Mouse (Mus musculus) heart, embryonic 14.5 days (tissue): ENCODE measurements around the gene D6Ertd527e. TPM values are rescaled to one million over a fixed set of nuclear protein-coding genes. Genes with fewer than 3 reads are reported as not detected.
"Not testable (repeated sequence)": the region's sequence is repeated elsewhere in the genome, so short reads cannot be mapped to it uniquely, and the experiment has no call there.

Source experiments
- ATAC-seq: fragments of 200-750 bp; cut with Nextera tagmentation; 2 replicates; pipeline ENCODE4 v1.8.0; 2017; ENCODE audit warnings: low read depth, moderate TSS enrichment; ENCODE audit not compliant: insufficient number of reproducible peaks, insufficient read depth, low FRiP score
- H3K27ac ChIP-seq, 2 experiments: fragments of 200-500 bp in 1 of 2; fragments of 300-500 bp in 1 of 2; sonication (generic) in 1 of 2; replicated peaks in 1 of 2; 2 replicates each; pipeline ENCODE4 v1.5.1; 2012 to 2014; ENCODE audit warnings: low read depth in 2 of 2, low read length in 2 of 2, control low read depth in 1 of 2, mild to moderate bottlenecking in 1 of 2, mixed read lengths in 1 of 2; ENCODE audit not compliant: control insufficient read depth in 1 of 2, insufficient read depth in 1 of 2
- H3K27me3 ChIP-seq: fragments of 300-500 bp; sonication (generic); 2 replicates; pipeline ENCODE4 v1.6.1; 2014; ENCODE audit warnings: mild to moderate bottlenecking, low read length, control low read depth; ENCODE audit not compliant: control insufficient read depth, insufficient read depth
- H3K36me3 ChIP-seq: fragments of 300-500 bp; sonication (generic); 2 replicates; pipeline ENCODE4 v1.6.1; 2014; ENCODE audit warnings: mild to moderate bottlenecking, control low read depth, low read length, mixed read lengths; ENCODE audit not compliant: control insufficient read depth, insufficient read depth
- H3K4me1 ChIP-seq, 2 experiments: fragments of 200-500 bp in 1 of 2; fragments of 300-500 bp in 1 of 2; sonication (generic) in 1 of 2; 2 replicates each; pipeline ENCODE4 v1.6.1; 2012 to 2014; ENCODE audit warnings: low read length in 2 of 2, control low read depth in 1 of 2, mixed read lengths in 1 of 2; ENCODE audit not compliant: control insufficient read depth in 2 of 2, insufficient read depth in 2 of 2
- H3K4me2 ChIP-seq: fragments of 300-500 bp; sonication (generic); 2 replicates; pipeline ENCODE4 v1.6.1; 2014; ENCODE audit warnings: mild to moderate bottlenecking, low read length
- H3K4me3 ChIP-seq, 2 experiments: fragments of 200-500 bp in 1 of 2; fragments of 300-500 bp in 1 of 2; sonication (generic) in 1 of 2; 2 replicates each; pipeline ENCODE4 v1.5.1; 2012 to 2014; ENCODE audit warnings: low read length in 2 of 2, mild to moderate bottlenecking in 2 of 2, control low read depth in 1 of 2, low read depth in 1 of 2, moderate library complexity in 1 of 2; ENCODE audit not compliant: control insufficient read depth in 1 of 2, insufficient read depth in 1 of 2
- H3K9ac ChIP-seq: fragments of 300-500 bp; sonication (generic); 2 replicates; pipeline ENCODE4 v1.6.1; 2014; ENCODE audit warnings: mild to moderate bottlenecking, low read length
- H3K9me3 ChIP-seq: fragments of 300-500 bp; sonication (generic); 2 replicates; pipeline ENCODE4 v1.6.1; 2016; ENCODE audit warnings: low read length, control low read depth; ENCODE audit not compliant: control insufficient read depth
- WGBS: fragments of 180-500 bp; shearing (Covaris S2); extraction: QIAGEN DNeasy Blood & Tissue Kit; methylation state at CpG from one replicate; pipeline ENCODE4 v1.1.7; 2014; 5-methylcytosine and 5-hydroxymethylcytosine counted together
- polyA plus RNA-seq: library from polyadenylated mRNA; unstranded; fragments of >200 nt; fragmentation: Nextera tagmentation; extraction: Ambion mirVana; gene quantifications from 2 replicates; pipeline ENCODE4 v1.2.1, GENCODE M21; 2014

The D6Ertd527e gene
- polyA plus RNA-seq, 1 experiment from 2014 or later = not detected

DNA sequence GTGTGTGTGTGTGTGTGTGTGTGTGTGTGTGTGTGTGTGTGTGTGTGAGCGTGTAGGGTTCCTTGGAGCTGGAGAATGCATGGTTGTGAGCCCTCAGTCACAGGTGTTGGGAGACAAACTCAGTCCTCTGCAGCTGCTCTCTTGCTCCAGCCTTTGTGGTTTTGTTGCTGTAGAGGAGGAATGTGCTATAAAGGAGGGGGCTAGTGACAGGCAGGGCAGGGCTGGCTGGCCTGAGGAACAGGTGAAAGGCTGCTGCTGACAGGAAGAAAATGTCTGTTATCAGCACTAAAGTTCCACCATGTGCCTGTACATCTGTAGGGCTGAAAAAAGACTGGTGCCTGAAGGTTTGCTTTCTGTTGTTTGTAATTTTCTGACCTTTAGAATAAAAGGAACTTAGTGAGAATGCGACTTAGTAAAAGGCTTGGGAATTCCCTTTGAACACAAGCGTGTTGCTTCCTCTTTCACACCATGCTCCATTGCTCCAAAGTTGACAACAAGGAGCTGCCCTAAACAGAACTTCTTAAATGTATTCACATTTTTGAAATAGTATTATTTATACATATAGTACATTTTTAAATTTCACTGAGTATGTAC, 29.4 kb upstream of the D6Ertd527e start:
- H3K36me3 ChIP-seq = peaks cover 82% of the 10 kb centered on the region
- H3K4me2 ChIP-seq = no peak overlapping the region
- H3K9me3 ChIP-seq = no peaks in the 10 kb centered on the region
- no peaks in the 10 kb centered on the region for H3K27me3 ChIP-seq
- H3K4me3 ChIP-seq = no peak overlapping the region
- 30% methylated on average over 3 of the region's 3 CpGs for WGBS
- H3K4me1 ChIP-seq = peaks cover 0 to 3% of the 10 kb centered on the region in 2 experiments; a peak in 2 of 4 replicates
- no peak for ATAC-seq
- H3K9ac ChIP-seq = no peak overlapping the region
- peak overlapping the region; percentile 25 to 75; a peak in 3 of 4 replicates for H3K27ac ChIP-seq

DNA sequence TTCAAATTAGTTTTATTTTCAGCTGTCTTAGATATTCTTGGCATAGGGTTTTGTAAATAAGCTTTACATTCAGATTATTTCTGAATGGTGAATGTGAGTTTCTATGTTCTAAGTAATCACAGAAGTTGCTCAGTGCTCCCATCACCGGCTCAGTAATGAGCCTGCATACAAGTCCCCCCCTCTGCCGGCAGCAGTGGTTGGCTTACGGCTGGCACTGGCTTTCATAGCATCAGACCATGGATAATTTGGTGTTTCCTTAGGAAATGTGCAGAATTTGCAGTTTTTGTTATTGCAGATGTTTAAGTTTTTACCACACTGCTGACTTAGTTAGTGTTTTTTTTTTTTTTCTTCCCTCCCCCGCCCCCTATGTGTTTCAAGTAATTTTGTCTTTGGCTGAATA, 25.1 kb upstream of the D6Ertd527e start:
- Histone ChIP-seq H3K36me3 (peaks cover 83% of the 10 kb centered on the region), H3K9ac (no peak overlapping the region), H3K9me3 (no peaks in the 10 kb centered on the region), H3K4me2 (no peak overlapping the region), H3K27me3 (no peaks in the 10 kb centered on the region), H3K27ac (no peak overlapping the region), H3K4me1 (peaks cover 0 to 5% of the 10 kb centered on the region in 2 experiments; a peak in 2 of 4 replicates), H3K4me3 (no peak overlapping the region)
- no peak for ATAC-seq
- WGBS = 87% methylated on average over 4 of the region's 4 CpGs

DNA sequence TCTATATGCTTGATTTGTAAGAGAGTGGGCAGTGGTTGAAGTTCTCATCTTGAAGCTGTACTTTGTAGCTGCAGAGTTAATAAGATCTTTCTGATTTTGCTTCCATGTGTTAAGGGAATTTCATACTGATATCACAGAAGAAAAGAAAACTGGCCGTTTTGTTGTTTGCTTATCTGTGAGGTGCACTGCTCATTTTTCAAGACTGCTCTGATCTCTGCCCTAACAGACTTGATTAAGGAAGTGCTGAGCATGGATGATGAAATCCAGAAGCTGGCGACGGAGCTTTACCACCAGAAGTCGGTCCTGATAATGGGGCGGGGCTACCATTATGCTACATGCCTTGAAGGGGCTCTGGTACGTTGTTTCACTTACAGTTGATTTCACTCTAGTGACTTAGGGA, 19.5 kb upstream of the D6Ertd527e start:
- Histone ChIP-seq H3K27ac (no peak overlapping the region), H3K4me1 (peaks cover 0 to 2% of the 10 kb centered on the region in 2 experiments; a peak in 1 of 4 replicates), H3K4me3 (no peak overlapping the region), H3K36me3 (peaks cover 97% of the 10 kb centered on the region), H3K27me3 (no peaks in the 10 kb centered on the region), H3K9me3 (no peaks in the 10 kb centered on the region), H3K4me2 (no peak overlapping the region), H3K9ac (no peak overlapping the region)
- ATAC-seq = no peak
- WGBS = 38% methylated on average over 6 of the region's 6 CpGs

DNA sequence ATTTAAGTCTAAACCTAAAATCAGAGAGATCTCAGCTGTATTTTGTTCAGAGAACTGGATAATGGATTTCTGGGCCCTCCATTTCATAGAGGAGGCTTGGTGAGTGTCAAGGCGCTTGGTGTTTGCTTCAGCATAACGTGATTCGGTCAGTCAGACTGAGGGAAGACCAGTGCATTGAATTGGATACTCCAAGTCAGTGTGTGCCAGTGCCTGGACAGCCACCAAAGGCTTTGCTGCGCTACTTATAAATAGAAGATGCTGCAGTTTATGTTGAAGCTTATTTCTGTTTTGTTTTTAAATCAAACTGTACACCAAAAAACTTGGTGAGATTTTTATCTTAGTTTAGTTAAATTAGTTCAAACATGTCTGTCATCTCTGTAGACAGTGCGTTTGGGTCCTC, 16.2 kb upstream of the D6Ertd527e start:
- peaks cover 2 to 4% of the 10 kb centered on the region in 2 experiments; a peak in 1 of 4 replicates for H3K4me1 ChIP-seq
- no peak for ATAC-seq
- H3K27me3 ChIP-seq = no peaks in the 10 kb centered on the region
- no peak overlapping the region for H3K9ac ChIP-seq
- H3K27ac ChIP-seq = no peak overlapping the region
- H3K4me2 ChIP-seq = no peak overlapping the region
- peaks cover 76% of the 10 kb centered on the region for H3K36me3 ChIP-seq
- no peak overlapping the region for H3K4me3 ChIP-seq
- H3K9me3 ChIP-seq = no peaks in the 10 kb centered on the region
- 90% methylated on average over 5 of the region's 5 CpGs for WGBS

- H3K27me3 ChIP-seq = no peaks in the 10 kb centered on the region
- no peak for ATAC-seq
- H3K4me1 ChIP-seq = peaks cover 2 to 4% of the 10 kb centered on the region in 2 experiments; a peak in 1 of 4 replicates
- H3K4me3 ChIP-seq = no peak overlapping the region
- H3K36me3 ChIP-seq = peaks cover 51% of the 10 kb centered on the region
- no peak overlapping the region for H3K9ac ChIP-seq
- 91% methylated on average over 3 of the region's 3 CpGs for WGBS
- no peaks in the 10 kb centered on the region for H3K9me3 ChIP-seq
- no peak overlapping the region for H3K27ac ChIP-seq
- no peak overlapping the region for H3K4me2 ChIP-seq
Observed at GRCm38 (mm10) chr6:87090877-87091276, 13.7 kb upstream of the D6Ertd527e start.

GRCm38 (mm10) chr6:87092476-87092875, 12.1 kb upstream of the D6Ertd527e start:
- Histone ChIP-seq H3K9me3 (no peaks in the 10 kb centered on the region), H3K27me3 (no peaks in the 10 kb centered on the region), H3K4me2 (no peak overlapping the region), H3K4me3 (no peak overlapping the region), H3K4me1 (peaks cover 2 to 4% of the 10 kb centered on the region in 2 experiments; a peak in 1 of 4 replicates), H3K36me3 (peaks cover 35% of the 10 kb centered on the region), H3K27ac (no peak overlapping the region), H3K9ac (no peak overlapping the region)
- WGBS = 59% methylated on average over 5 of the region's 5 CpGs
- ATAC-seq = no peak

DNA sequence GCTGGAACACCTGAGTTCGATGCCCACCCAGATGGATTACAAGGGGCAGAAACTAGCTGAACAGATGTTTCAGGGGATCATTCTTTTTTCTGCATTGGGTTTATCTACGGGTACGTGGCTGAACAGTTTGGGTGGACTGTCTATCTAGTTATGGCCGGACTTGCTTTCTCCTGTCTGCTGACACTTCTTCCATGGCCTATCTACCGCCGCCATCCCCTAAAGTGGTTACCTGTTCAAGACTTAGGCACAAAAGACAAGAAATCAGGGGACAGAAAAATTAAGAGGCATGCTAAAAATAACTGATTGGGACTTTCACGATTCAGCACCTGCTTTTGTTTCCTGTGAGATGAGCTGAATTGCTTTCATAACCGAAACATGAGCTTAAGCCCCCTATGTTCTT, 10.9 kb upstream of the D6Ertd527e start:
- not testable (repeated sequence) for H3K27ac ChIP-seq, H3K27me3 ChIP-seq, H3K4me3 ChIP-seq, H3K4me1 ChIP-seq, H3K9ac ChIP-seq, H3K4me2 ChIP-seq, H3K9me3 ChIP-seq, ATAC-seq
- H3K36me3 ChIP-seq = peaks cover 24% of the 10 kb centered on the region
- WGBS = 86% methylated on average over 8 of the region's 8 CpGs

GRCm38 (mm10) chr6:87099261-87099660, 5.3 kb upstream of the D6Ertd527e start:
- Histone ChIP-seq H3K9ac (no peak overlapping the region), H3K4me1 (peaks cover 15 to 19% of the 10 kb centered on the region in 2 experiments), H3K4me2 (no peak overlapping the region), H3K4me3 (no peak overlapping the region), H3K9me3 (no peaks in the 10 kb centered on the region), H3K27ac (no peak overlapping the region; a peak in 1 of 4 replicates), H3K27me3 (no peaks in the 10 kb centered on the region), H3K36me3 (no peaks in the 10 kb centered on the region)
- WGBS = 52% methylated on average over 3 of the region's 3 CpGs
- ATAC-seq = no peak
